Mouse (Mus musculus): ENCODE measurements around the gene Dab2ip.

DNA sequence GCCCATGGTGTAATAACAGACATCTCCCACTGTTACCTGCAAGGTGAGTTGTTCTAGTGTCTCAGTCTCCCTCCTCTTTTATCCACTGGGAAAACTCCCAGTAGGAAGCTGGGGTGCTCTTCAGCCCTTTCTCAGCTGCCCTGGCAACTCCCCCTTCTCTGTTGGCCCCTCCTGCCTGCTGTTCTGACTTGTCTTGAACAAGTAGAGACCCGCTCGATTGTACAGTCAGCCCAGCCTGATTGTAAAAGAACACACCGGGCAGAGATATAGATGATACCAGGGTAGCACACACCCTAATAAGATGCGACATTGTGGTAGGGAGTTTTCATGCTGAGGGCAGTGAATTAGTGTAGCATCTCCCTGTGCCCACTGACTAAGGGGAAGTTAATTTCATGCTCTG, 111.2 kb downstream of the Dab2ip start:
- TF ChIP-seq CTCF (IDR thresholded peaks at IDR 0.05; ENCODE audit: low read depth) (no peak), EP300 (optimal IDR thresholded peaks at IDR 0.05) (no peak)
